Mouse (Mus musculus) heart, embryonic 13.5 days (tissue): Measurements from ENCODE around the gene Snx20. TPM values are rescaled to one million over a fixed set of nuclear protein-coding genes. Genes with fewer than 3 reads are reported as not detected.

ENCODE experiments used
- polyA plus RNA-seq: library from polyadenylated mRNA; unstranded; fragments of >200 nt; fragmentation: Nextera tagmentation; extraction: Ambion mirVana; gene quantifications from 2 replicates; pipeline ENCODE4 v1.2.1, GENCODE M21; 2015

The Snx20 gene
- polyA plus RNA-seq, 1 experiment from 2014 or later, result 1.6 TPM

Other genes with a start within 250 kb of the Snx20 start
- 16.1 and 18.6 TPM in 2 replicates for gene Nkd1, start 114.8 kb downstream of the Snx20 start, polyA plus RNA-seq
- gene Nod2, start 11.2 kb upstream of the Snx20 start, polyA plus RNA-seq, result 0.05 and 0.08 TPM in 2 replicates
- 8.1 and 8.8 TPM in 2 replicates for gene Cyld, start 60.9 kb upstream of the Snx20 start, polyA plus RNA-seq